Mouse (Mus musculus): Measurements from ENCODE around the gene Cramp1l.
A peak's percentile ranks its signal among the peaks of the same experiment; 100 is the strongest.

Gene Cramp1l

DNA sequence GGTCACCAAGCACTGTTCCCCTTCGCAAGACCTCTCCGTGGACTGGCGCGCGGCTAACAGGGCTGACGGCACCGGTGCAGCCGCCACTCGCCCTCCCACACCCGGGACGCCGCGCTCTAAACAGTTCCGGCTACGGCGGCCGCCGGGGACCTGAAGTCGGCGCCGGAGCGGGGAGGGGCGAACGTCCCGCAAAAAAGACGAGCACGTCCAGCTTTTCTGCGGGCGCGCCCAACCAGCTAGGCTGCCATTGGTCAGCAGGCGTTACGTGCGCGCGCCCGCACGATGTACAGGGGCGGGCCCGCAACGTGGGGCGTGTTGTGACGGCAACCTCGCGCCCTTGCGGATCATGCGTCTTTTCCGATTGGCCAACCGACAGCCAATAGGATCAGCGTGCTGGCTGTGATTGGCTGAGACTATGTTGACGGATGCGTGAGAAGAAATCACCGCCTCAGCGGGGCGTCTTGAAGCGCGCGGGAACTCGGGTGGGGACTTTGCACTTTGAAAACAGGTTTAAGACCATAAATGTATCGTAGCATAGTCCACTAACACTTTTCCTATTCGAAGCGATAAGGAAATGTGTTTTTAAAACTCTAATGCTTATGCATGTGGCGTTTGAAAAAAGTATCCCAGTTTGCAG lies at the start of gene Cramp1l, which contains the start of gene Ift140:
Gene Cramp1l, minus strand, starts transcription at position 134 of the 637 bp plus-strand sequence.
Gene Ift140, plus strand, starts transcription at position 431 of the 637 bp plus-strand sequence.
- peak; percentile 98 for DNase-seq

DNA sequence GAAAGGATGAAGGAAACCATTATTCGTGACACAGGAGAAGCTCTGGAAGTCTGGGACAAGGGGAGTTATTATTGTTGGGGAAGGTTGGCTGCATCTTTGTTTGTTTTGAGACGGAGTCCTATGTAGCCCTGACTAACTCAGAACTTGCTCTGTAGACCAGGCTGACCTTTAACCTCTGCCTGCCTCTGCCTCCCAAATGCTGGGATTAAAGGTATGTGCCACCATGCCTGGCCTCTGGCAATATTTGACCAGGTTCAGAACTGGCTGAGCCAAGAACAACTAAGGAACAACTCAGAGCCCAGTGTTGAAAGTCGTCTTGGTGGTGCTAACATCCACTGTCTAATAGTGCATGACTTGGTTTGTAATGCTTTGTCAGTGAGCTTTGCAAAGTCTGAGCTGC lies 49.6 kb upstream of the Cramp1l start:
- no peak for DNase-seq

DNA sequence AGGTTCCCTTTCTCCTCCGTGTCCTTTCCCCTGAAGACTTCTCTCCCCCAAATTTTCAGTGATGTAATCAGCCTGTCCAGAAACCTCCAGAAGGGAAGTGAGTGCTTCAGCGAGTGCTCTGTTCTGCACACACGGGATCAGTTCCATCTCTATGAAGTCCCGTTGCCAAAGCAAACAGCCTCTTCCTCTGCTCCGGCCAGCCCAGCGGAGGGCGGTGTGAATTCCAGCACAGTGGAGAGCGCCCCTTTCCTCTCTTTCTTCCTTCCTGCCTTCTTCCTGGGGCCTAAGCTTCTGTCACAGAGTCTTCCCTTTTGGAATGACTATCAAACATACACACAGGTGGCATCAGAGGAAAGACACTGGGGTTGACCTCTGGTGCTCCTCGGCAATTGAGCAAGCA lies 48.8 kb upstream of the Cramp1l start:
- peak; percentile 76 for DNase-seq

DNA sequence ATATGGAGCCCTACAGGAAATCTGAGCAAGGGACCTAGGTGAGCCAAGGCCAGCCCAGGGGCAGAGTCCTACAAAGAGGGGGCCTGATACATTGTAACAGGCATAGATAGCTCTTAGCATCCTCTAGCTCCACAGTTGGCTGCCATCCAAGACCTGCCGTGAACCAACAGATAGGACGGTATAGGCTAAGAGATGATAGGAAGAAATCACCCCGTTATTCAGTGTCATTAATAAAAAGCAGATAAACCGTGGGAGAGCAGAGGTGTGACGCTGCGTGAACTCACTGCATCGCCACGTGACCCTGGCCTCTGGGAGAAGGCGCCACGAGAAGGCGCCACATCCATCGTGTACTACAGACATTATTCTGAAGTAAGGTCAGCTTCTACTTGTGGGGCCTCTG lies 48.3 kb upstream of the Cramp1l start:
- no peak for DNase-seq

DNA sequence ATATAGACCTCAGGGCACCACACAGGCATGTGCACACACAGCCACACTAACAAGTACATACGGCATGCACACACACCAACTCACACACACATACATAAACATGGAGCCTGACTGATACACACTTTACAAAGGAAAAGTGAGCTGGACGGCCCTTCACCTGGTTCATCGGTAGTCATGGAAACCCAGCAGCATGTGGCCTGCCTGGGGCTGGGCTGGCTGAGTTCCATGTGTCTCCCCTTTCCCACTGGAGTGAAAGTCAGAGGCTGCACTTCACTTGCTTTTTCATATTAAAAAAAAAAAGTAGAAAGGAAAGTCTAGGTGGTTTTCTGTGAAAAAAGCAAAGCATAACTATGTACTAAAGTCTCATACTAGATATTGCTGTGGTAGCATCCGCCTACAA lies 47.7 kb upstream of the Cramp1l start:
- no peak for DNase-seq

DNA sequence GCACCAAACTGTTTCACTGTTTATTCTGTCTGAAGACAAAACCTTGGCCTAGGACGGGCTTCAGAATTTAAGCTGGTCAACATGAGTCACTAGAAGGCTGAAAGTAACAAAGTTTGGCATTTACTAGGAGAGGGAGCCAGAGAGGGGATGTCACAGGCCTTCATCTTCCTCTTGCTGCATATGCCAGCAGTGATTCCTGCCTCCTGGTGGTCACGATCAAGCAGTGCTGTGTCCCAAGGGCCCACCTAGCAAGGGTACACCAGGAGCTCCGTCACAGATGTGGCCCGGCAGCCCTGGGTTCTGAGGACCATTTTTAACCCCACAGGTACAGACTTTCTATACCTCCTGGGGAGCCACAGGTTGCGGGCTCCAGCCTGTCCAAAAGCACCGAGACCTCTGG lies 41.5 kb upstream of the Cramp1l start:
- no peak for DNase-seq

DNA sequence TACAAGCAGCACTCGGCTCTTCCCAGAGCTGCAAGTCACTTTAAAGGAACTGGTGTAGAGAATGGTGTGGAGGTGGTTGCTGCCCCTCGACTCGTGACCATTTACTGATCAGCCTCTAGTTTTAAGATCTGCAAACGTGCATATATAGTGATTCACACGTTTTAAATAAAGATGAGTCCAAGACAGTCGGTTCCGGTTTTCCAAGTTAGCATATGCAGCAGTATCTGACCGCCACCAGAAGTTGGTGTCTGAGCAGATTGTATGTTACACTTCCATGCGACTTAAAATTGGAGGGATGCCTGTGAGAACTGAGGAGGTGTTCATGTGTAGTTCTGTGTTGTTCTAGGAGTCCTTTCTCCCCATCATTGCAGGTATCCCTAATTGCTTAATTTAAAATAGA lies 37.7 kb upstream of the Cramp1l start:
- no peak for DNase-seq

DNA sequence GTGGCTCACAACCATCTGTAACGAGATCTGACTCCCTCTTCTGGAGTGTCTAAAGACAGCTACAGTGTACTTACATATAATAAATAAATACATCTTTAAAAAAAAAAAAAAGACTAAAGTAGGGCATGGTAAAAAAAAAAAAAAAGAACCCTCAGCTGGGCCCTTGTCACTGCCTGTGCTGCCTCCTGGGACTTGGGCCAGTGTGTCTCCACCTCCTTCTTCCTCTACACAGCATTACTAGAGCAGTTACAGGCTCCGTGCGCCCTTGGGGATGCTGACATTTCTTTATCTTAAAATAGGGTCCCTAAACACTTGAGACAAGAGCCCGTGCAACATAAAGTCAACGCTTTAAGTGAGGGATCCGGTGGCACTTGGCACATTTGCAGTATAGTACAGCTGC lies 31.6 kb upstream of the Cramp1l start:
- no peak for DNase-seq

DNA sequence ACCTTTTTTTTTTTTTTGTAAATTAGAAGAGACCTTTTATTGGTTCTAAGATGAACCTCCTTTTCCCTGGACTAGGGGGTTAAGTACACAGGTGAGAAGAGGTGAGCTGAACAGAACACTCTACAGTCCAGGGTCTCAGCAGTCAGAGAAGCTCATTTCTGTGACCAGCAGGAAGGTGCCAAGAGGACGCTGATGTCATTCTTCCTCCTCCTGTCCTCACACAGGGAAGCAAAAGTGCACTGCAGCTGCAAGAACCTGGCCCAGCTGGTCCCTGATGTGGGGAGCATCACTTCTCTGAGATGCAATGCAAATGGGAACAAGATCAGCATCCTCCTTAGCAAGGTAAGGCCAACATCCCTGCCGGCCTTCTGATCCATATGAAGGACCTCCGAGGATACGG lies 29.7 kb upstream of the Cramp1l start:
- DNase-seq, result no peak

DNA sequence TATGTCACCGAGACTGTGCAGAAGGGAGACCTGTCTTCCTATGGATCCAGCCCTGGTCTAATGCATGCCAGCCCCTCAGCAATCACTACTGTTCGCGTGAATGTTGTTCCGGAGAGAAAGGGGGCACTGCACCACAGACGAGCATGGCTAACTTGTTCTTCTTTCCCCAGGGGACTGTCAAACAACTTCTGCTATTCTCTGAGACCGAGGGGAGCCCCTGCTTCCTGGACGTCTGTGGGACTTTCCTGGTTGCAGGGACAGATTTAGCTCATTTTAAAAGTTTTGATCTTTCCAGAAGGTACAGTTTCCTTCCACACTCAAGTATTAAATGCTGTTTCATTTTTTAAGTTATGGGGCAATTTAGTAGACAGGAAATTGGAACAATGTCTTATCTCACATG lies 29.3 kb upstream of the Cramp1l start:
- DNase-seq, result no peak

DNA sequence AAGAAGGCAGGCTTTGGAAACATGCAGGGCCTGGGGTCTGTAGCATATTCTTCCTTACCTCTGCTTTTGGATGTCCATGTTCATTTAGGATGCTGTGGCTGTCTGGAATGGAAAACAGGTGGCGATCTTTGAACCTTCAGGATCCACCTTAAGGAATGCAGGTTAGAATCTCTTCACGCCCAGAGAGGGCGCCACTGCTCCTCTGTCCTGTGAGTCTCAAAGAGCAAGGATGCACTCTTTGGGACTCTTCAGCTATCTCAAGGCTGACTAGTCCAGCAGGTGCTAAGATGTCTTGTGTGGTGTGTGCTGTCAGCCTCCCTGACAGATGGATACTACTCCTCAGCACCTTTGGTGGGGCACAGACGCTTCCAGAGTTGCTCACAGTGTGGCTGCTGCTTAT lies 20.6 kb upstream of the Cramp1l start:
- DNase-seq, result peak; percentile 15

DNA sequence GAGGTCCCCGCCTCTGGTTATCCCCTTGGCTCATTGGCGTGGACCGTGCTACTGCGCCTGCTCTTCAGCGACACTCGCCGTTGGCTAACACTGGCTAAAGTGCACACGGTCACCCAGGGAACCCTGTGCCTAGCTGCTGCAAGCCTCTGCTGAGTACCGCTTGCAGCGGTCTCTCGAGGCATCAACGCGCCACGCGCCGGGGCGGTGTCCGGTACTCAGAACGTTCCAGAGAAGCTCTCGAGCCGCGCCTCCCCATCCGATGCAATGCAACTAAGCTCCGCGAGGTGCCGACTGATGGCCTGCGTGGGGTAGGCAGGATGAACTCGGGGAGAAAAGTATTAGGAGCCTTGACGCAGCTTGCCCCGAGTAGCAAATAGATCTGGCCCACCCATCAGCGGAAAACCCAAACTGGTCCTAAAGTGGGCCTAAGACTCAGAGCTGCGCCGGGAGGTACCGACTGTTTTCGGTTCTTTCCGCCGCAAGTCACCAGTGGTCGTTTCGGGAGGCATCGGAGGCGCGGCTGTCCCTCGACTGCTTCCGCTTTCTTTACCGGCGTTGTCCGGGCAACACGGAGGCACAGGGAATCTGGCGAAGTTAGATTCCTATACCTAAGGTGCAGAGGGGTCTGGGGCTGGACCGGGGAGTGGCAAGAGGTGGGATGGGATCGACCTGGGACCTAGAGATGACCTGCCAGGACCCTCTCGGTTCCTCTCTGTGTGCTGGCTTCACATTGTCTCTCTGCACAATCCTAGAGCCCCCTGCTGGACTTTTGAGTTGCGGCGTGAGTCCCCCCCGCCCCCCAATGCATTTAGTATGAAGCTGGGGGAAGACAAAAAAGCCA lies 924 bp upstream of the Cramp1l start:
- DNase-seq, result peak; percentile 77

DNA sequence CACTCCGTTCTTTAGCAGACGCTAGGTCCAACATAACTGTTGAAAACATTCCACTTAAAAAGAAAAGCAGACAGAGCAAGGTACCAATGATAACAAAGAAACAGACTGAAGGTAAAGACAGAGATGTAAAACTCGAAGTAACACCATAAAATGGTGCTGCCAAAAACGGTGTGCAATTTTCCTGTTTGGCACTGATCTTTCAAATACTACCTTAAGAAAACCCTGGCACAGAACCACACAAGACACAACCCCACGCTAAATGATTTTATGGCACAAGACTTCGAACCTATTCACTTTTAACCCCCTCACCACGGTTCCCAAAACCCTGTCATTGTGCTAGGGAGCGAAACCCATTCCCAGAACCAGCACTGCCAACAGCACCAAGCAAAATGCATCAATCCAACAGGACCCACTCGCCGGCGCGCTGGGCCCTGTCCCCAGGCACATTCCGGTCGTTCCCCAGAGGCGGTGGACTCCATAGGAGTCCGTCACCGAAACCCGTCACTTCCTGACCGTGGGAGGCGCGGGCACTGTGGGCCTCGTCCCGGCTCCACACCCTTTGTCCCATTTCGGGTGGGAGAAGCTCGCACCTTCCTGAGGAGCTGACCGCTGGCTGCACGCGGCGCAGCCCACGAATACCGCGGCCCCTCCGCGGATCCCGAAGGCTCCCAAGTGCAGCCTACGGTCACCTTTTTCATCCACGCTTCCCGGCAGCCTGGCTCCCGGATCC lies 582 bp downstream of the Cramp1l start:
- peak; percentile 33 for DNase-seq

DNA sequence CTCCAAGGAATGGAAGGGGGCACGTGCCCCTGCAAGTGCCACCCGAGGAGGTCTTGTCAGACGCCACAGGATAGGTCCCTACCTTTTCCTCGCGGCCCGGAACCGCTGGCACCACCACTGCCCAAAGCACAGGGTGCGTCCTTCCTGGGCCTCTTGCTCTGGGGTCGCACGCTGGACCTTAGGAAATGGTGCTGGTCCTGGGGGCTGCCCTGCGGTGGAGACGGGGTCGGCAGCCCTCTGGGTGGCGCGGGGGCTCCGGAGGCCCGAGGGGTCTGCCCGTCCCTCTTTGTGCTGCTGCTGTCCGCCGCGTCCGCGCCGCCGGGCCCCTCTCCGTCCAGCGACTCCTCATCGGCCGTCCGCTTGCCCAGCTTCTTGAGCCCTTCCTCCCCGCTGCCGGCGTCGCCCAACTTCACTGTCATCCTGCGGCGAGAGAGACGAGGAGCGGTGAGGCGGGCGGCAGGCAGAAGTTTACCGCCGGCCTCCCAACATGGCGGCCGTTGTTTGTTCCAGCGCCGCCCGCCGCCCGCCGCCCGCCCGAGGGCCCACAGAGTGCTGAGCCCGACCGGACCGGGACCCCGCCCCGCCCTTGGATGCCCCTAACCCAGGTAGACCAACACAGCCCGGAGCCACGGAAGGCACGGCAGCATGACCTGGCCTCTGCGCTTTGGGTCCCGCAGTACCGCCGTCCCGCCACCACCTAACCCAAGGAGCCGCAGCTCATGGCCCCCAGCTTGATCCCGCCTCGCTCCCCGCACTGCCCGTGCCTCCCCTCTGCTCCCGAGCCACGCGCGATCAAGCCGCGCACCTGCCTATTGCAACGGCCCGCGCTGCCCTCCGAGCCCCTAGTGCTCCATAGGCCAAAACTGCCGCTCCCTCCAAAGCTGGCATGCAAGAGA lies 1.7 kb downstream of the Cramp1l start:
- DNase-seq, result peak; percentile 26

DNA sequence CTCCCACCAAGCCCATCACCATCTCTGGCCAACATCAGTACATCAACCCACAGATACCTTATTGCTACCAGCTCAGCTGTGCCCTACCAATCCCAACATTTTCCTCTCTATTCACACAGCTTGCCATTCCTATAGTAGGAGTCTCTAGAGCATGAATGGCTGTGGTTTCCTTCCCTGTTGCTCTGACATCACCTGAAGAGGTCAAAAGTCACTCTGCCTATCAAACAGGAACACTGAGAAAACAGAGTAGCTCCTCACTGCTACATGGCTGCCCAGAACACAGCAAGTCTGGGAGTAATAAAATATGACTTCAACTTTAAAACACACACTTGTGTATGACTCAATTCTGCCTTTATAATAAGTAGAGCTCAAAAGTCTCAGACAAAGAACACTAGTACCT lies 8.1 kb downstream of the Cramp1l start:
- DNase-seq, result no peak

DNA sequence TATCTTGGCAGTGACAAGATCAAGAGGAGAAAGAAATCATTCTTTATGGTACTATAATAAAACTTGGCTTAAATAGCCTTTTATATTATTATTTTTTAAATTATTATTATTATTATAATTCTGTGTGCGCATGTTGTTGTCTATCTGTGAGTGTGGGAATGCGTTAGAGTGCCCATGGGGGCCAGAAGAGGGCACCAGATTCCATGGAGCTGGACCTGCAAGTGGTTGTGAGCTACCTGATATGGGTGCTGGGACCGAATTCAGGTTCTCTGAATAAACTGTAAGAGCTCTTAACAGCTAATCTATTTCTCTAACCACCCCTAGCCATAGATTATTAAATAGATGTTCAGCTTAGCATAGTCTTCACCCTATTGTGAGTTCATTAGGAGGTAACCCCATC lies 10.5 kb downstream of the Cramp1l start:
- no peak for DNase-seq

DNA sequence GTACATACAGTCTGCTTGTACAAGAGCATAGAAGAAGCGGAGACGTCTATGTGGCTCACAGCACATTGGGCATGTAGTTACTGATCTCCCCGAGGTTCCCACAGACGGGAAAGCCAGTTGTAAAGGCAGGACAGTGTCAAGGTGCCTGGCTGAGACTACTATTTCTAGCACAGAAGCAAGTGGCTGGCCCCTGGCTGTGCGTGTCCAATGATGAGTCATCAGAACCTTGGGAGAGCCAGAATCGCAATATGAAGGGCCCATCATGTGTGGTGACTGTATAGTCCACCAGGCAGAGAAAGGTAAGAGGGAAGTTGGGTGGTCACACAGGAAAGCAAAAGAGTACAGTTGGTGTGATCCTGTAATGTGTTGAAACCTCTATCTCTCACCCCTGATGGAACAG lies 20.9 kb downstream of the Cramp1l start:
- DNase-seq, result no peak

DNA sequence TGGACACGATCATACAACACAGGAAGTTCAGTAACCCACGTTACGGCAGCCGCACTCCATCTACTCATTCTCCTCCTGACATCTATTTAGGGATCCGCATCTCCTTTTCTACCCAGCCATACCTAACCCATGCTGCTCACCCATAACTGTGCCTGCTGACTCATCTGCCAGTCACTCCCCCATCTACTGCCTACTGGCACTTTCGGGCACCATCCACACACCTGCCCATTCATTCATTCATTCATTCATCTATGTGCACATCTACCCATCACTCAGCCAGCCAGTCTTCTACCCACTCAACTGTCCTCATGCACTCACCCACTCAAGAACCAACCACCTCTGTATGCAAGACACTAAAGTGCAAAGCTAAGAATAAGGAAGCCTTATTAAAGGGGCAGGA lies 28.4 kb downstream of the Cramp1l start:
- no peak for DNase-seq

DNA sequence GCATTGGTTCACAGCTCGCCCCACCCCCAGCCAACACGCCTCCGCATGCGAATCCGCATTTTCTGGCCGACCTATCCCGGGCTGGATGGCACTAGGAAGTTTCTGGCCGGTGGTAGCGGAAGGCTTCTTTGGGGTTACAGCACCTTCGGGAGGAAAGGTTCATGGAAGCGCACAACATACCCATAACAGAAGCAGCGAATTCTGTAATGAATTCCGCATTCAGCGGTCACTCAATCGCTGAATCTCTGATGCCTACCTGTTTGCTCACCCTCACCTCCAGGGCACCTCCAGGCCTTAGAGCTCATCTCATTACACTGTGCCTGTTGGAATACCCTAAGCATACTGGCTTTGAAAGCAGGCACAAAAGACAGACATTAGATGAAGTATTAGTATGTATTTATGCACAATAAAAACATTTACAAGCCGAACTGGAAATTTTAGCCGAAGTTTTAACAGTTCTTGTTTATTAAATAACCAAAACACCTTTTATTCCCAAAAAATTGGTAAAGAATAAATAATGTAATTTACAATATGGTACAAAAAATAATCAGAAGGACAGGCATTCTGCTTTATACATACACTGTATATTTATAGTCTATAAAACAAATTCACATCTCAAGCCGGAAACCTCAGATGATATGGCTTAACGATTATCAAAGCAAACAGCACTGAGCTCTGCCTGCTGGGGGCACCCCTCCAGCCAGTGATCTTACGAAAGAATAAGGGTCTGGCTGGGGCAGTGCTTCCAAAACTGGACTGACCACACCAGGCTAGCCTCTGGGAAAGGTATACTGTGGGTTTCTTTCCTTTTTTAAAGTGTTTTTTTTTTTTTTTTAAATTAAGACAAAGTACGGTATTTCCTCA lies 54.5 kb downstream of the Cramp1l start:
- DNase-seq, result no peak

DNA sequence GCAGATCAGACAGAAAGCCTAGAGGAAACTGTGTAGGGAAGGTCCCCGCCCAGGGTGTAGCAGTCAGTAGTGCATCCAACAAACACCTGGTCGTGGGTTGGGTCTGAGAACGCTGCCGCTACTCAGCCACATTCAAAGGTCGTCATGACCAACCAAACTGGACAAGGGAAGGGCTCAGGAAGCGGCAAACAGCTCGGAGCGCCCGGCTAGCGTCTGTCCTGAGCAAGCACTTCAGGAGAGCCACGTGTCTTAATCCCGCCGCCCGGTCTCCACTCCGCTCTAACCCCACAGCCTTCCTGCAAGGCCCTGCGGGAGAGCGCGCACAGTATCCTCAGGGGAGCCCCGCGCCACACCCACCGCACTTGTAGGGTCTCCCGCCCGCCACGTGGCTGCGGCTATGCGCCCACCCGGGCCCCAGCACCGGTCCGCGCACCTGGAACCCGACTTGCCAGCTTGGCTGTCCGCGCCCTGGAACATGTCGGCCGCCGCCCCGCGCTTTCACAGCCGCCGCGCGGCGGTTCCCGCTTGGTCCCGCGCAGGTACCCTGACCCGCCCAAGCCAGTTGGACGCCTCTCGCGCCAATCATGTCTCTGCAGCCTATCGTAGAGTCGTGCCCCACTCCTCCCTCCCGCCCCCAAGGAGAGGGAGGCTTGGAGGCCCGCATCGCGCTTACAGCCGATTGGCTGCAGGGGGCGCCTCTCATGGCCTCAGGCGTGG lies 55.3 kb downstream of the Cramp1l start, which contains the start of gene Jpt2:
Gene Jpt2, minus strand, starts transcription at position 555 of the 717 bp plus-strand sequence.
- DNase-seq, result peak; percentile 98

DNA sequence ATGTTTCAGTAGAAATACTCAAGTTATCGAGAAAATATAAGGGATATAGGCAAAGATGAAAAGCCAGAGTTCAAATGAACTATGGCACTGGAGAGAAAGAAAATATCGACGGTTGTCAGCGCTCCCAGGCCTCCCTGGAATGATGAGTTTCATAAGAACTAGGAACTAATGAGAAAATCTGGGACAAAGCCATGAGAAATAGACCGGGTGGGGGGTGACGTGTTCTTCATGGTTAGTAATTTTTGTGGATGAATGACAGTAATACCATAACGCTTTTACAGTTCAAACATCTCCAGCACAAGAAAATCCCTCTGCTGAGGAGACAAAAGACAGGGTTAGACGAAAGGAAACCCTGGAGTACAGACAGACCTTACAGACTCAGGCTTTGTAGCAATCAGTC lies 56.2 kb downstream of the Cramp1l start:
- no peak for DNase-seq

Data from lung, postnatal 14 days (tissue).